Mouse (Mus musculus): ENCODE data around the gene Tenm3.

GRCm38 (mm10) chr8:48688706-48689105 is 155.0 kb downstream of the Tenm3 start:
- TF ChIP-seq MAX (IDR thresholded peaks at IDR 0.05) (no peak), CTCF (IDR thresholded peaks at IDR 0.05; ENCODE audit: control insufficient read depth, insufficient read depth, insufficient read length) (no peak)
